ENCODE assay signal across 8 mouse cellular contexts in the genomic region with DNA sequence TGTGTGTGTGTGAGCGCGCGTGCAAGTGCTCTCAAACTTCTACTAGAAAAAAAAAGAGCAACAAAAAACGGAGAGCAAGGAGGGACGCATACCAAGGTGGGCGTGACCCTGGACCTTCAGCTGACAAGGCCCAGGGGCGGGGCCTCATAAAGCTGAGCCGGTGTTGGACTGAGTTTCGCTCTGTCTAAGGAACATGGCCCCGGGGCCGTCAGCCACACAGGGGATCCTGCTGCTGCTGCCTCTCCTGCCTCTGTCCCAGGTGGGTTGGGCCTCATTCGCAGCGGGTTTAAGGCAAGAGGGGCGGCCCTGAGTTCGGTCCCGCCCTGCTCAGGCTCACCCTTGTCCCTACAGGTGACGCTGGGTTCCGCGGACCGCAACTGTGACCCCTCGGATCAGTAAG. TPM values are rescaled to one million over a fixed set of nuclear protein-coding genes. Genes with fewer than 3 reads are reported as not detected.
DNase-seq lines count a peak whose midpoint lies in the region; ATAC-seq lines count a peak whose summit lies in the region.

A gene (plus strand): TSS at position 163 of the 400 bp plus-strand sequence.

- no peak within 1 kb of the TSS for H3K27ac ChIP-seq in limb, embryonic 11.5 days (replicated peaks; ENCODE audit: low read depth, low read length)
- no peak within 1 kb of the TSS for H3K27ac ChIP-seq in midbrain, embryonic 11.5 days (ENCODE audit: low read depth, low read length)

- no peaks in the 10 kb centered on the region for H3K4me1 ChIP-seq in limb, embryonic 11.5 days (ENCODE audit: control insufficient read depth, insufficient read depth, low read length)
- no peaks in the 10 kb centered on the region for H3K4me1 ChIP-seq in midbrain, embryonic 11.5 days (ENCODE audit: control insufficient read depth, insufficient read depth, low read length)

- ATAC-seq in erythroblast, adult 5-6 weeks (replicated peaks; ENCODE audit: low FRiP score, poor library complexity, severe bottlenecking): peak; percentile 62; the same call in 1 of the 2 replicates
- ATAC-seq in limb, embryonic 11.5 days (ENCODE audit: insufficient number of reproducible peaks, low FRiP score, low TSS enrichment, low read depth): peak; percentile 41; the same call in 1 of the 2 replicates
- peak; percentile 40; the same call in 1 of the 2 replicates for ATAC-seq in midbrain, embryonic 11.5 days (ENCODE audit: low FRiP score)

- 10% methylated on average over 21 of the region's 21 CpGs for WGBS in limb, embryonic 11.5 days
- WGBS in midbrain, embryonic 11.5 days: 12% methylated on average over 21 of the region's 21 CpGs

- H3K36me3 ChIP-seq in limb, embryonic 11.5 days (ENCODE audit: control insufficient read depth, insufficient read depth, low read length): no peaks in the 10 kb centered on the region
- H3K36me3 ChIP-seq in midbrain, embryonic 11.5 days (ENCODE audit: control insufficient read depth, insufficient read depth, low read length): no peaks in the 10 kb centered on the region

- H3K27me3 ChIP-seq in limb, embryonic 11.5 days (ENCODE audit: control insufficient read depth, insufficient read depth, low read length): peaks cover 8% of the 10 kb centered on the region
- no peaks in the 10 kb centered on the region for H3K27me3 ChIP-seq in midbrain, embryonic 11.5 days (ENCODE audit: control insufficient read depth, insufficient read depth, low read length)

- intact Hi-C loops in heart, postnatal 36 days (cut with DNase I): no loop called here

- H3K9me3 ChIP-seq in limb, embryonic 11.5 days (ENCODE audit: control insufficient read depth, low read length): no peaks in the 10 kb centered on the region
- no peaks in the 10 kb centered on the region for H3K9me3 ChIP-seq in midbrain, embryonic 11.5 days (ENCODE audit: control insufficient read depth, low read length)

- peak; percentile 40 for DNase-seq in A20 (ENCODE audit: low read depth, low spot score)
- DNase-seq in Muller cell, postnatal 12 days (ENCODE audit: inconsistent ontology term): peak; percentile 31
- peak; percentile 39 to 48 for DNase-seq in heart, postnatal 36 days
- DNase-seq in limb, embryonic 11.5 days (ENCODE audit: low spot score): peak; percentile 52
- DNase-seq in midbrain, embryonic 11.5 days (ENCODE audit: low spot score, missing footprints): peak; percentile 85
- no peak for DNase-seq in right cerebral cortex, adult 2 months (ENCODE audit: low spot score in 2 of 2)
- no peak for DNase-seq in right cerebral cortex, postnatal 4 days

- peak within 1 kb of the TSS; percentile 15; the same call in 1 of the 2 replicates for H3K4me3 ChIP-seq in limb, embryonic 11.5 days (ENCODE audit: low read depth, low read length)
- peak within 1 kb of the TSS; percentile 10; the same call in 1 of the 2 replicates for H3K4me3 ChIP-seq in midbrain, embryonic 11.5 days (ENCODE audit: low read depth, low read length)

- no peak within 1 kb of the TSS for H3K9ac ChIP-seq in limb, embryonic 11.5 days (ENCODE audit: low read length)
- H3K9ac ChIP-seq in midbrain, embryonic 11.5 days (ENCODE audit: low read length): no peak within 1 kb of the TSS

- peak within 1 kb of the TSS; percentile 40; the same call in 1 of the 2 replicates for H3K4me2 ChIP-seq in limb, embryonic 11.5 days (ENCODE audit: low read depth, severe bottlenecking)
- peak within 1 kb of the TSS; percentile 25; the same call in 1 of the 2 replicates for H3K4me2 ChIP-seq in midbrain, embryonic 11.5 days

RNA-seq across cellular contexts. Expression of the gene that starts here (rescaled TPM):
- not detected in 2 replicates for total RNA-seq in erythroblast, adult 5-6 weeks (2015; ENCODE audit: low replicate concordance)
- not detected in 2 replicates for total RNA-seq in erythroblast, adult 5-6 weeks (2017; ENCODE audit: low replicate concordance)
- 1 to 10 TPM; 4.5 to 10.0 TPM for total RNA-seq in heart, postnatal 36 days (2021)
- polyA plus RNA-seq in limb, embryonic 11.5 days (2014; fragmentation: Nextera tagmentation; extraction: Ambion mirVana): not detected in 2 replicates
- not detected in 2 replicates for polyA plus RNA-seq in midbrain, embryonic 11.5 days (2014; fragmentation: Nextera tagmentation; extraction: Ambion mirVana)

Comparison
In these comparisons a context has a peak if more than half of its experiments do, and no peak if none do; other contexts are left out.
1. RNA of the gene that starts here (total RNA-seq): 4.5 to 10.0 TPM in heart, postnatal 36 days; not detected in erythroblast, adult 5-6 weeks; every median in the first group is over 4 times any median in the second.
2. Peak in ATAC-seq in erythroblast, adult 5-6 weeks; RNA of the gene not detected or under 1 TPM.
3. Peak in DNase-seq, ATAC-seq, H3K4me3 ChIP-seq and H3K4me2 ChIP-seq in limb, embryonic 11.5 days; RNA of the gene not detected or under 1 TPM.
4. Peak in DNase-seq, ATAC-seq, H3K4me3 ChIP-seq and H3K4me2 ChIP-seq in midbrain, embryonic 11.5 days; RNA of the gene not detected or under 1 TPM.
5. DNase-seq: peak in A20 (single experiment), Muller cell, postnatal 12 days (single experiment) and heart, postnatal 36 days (2 of 2); none in right cerebral cortex, adult 2 months (0 of 2) and right cerebral cortex, postnatal 4 days (single experiment).
6. Peak in every context shown above with its lines, with median percentiles within 50 percentile points of each other: ATAC-seq.